Mouse (Mus musculus): ENCODE data around the gene Josd1.
A peak's percentile ranks its signal among the peaks of the same experiment; 100 is the strongest.

The Josd1 gene

DNA sequence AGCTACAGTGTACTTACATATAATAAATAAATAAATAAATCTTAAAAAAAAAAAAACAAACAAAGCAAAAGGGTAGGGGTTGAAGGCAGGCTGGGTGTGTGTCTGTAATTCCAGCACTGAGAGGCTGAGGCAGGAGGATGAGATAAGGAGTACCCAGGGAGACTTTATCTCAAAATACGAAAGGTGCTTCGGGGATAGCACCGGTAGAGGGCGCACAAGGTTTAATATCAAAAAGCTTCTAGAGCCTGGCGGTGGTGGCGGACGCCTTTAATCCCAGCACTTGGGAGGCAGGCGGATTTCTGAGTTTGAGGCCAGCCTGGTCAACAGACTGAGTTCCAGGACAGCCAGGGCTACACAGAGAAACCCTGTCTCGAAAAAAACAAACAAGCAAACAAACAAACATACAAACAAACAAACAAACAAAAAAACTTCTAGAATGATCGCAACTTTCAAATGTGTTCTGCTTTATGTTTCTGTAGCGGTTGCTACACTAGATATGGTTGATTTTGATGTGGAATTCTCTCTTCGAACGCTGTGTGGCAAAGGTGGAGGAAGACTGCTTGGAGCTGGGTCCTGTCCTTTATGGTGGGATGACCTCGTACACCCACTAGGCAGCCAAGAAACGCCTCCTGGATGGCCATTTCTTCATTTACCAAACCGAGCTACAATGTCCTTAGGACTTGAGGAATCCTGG lies 29.7 kb downstream of the Josd1 start:
- DNase-seq = peak; percentile 91

DNA sequence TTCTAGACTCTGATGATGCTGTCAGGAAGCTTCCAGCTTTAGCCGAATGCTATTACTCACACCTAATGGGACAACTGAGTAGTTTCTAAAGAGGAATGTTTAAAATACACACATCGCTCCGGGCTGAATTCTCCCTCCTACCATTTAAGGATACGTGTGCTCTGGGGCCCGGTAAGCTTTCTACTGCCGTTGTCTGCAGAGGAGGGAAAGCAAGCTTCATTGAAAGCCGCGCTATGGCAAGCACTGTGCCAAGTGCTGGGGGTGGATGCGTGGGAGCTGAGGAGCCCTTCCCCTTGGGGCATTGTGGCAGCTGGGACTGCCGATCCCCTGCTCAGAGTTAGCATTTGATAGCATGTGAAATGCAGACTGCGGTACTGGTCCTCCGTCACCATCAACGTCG lies 31.3 kb downstream of the Josd1 start:
- no peak for DNase-seq

DNA sequence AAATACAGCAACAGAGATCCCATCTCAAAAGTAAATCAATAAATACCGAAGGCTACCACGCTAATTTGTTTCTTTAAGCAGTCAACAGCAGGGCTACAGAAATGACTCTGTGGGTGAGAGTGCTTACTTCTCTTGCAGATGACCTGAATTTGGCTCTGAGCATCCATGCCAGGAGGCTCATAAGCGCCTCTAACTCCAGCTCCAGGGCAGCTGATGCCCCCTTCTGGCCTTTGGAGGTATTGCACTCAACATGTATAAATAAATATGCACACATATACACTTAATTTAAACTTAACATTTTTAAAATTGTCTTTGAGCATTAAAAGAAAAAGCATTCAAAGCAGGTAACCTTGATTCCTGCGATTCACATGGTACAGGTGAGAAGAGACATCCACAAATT lies 36.2 kb downstream of the Josd1 start:
- DNase-seq = peak; percentile 30

DNA sequence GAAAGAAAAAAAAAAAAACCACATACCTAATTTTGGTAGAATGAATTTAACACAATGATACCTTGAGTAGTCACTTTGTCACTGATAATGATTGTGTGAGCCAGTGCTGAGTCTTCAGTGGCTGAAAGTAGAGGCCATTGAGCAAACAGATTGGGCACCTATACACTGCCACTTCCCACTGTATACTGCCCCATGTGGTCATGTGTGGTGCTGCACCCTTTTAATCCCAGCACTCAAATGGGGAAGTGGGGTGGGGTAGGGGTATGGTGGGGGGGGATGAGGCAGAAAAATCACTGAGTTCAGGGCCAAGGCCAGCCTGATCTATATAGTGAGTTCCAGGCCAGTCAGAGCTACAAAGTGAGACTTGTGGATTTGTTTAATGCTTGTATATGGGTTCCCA lies 37.1 kb downstream of the Josd1 start:
- DNase-seq = peak; percentile 54

DNA sequence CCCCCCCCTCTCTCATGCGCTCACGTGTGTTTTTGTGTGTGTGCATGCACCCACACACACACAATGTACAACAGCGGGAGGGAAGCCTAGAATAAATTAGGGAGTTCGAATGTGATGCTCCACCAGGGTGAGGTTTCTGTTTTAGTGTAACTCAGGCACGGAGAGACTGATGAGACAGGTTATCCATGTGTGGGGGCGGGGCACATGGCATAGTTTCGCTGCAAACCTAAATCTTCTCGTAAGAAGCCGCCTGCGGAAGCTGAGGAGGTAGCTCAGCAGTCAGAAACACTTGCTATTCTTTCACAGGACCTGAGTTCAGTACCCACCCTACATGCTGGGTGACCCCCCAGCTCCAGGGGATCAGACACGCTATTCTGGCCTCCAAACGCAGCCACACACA lies 39.6 kb downstream of the Josd1 start:
- DNase-seq = no peak

DNA sequence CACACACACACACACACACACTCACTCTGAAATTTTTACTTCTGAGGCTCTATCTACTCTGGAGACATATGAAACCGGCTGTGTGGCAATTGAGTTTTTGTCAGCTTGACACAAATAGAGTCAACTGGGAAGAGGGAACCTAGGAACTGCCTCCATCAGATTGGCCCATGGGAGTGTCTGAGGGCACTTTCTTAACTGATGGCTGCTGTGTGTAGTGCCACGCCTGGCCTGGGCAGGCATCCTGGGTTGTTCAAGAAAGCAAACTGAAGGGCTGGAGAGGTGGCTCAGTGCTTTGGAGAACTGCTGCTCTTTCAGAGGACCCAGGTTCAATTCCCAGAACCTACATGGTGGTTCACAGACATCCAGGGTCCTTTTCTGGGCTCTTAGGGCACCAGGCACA lies 42.2 kb downstream of the Josd1 start:
- no peak for DNase-seq

DNA sequence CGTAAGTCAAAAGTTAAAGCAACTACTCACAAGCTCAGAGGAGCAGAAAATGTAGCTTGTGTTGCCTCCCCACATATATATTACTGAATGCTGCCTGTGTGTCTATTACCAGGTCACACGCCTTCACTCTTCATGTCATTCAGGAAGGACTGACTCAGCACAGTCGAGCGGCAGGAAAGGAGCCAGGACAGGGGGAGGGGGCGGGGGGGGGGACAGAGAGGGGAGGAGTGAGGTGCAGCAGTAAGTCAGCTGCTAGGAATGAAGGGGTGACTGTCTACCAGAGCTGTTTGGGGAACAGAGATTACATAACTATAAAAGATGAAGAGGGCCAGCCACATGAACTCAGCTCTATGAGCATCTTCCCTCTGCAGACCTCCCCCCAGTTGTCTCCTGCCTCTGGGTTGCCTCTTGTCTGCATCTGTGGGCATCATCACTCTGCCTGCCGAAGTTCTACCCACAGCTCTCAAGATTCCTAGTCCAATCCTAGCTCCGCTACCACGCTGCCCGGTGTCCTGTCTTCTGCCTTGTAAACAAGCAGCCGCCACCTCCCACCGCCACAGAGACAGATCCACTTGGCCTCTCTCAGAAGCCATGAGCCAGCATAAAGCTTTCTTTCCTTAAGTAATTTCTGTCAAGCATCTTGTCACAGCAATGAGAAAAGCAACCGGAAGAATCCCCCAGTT lies 46.4 kb downstream of the Josd1 start:
- no peak for DNase-seq

DNA sequence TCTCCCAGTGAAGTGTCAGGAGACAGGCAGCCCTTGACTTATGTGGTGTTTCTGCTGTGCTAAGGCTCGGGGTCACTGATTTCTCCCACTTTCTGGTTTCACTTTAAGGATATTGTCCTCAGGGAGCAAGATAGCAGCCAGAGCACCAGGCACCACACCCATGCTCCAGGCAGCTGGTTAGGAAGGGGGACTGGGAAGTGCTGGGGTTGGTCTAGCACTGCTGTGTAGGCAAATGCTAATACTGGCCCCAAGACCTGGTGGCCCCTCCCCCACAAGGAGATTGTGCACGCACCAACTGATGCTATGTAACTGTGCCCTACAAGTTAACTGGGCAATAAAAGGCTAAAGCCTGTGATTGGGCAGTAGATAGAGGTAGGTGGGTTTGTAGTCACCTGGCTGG lies 57.2 kb downstream of the Josd1 start:
- DNase-seq = no peak

Data from right cerebral cortex, postnatal 4 days (tissue).